Mouse (Mus musculus) neutrophil, adult 59 days (primary cell): ENCODE data around the gene Maneal. TPM values are rescaled to one million over a fixed set of nuclear protein-coding genes. Genes with fewer than 3 reads are reported as not detected.

Source experiments
- total RNA-seq, 2 experiments: library from RNA; stranded (reverse); gene quantifications; 1 replicate in 1 of 2; 2 replicates in 1 of 2; pipeline ENCODE4 v1.2.4; 2023

The Maneal gene
- total RNA-seq, result under 1 TPM in 1 of 2 experiments, not detected in 1; 0.18 TPM

GRCm38 (mm10) chr4:124861283-124862188 lies at the start of gene Maneal:
Gene Maneal, minus strand, starts transcription at chr4:124862171.

GRCm38 (mm10) chr4:124880599-124880998 lies 18.6 kb upstream of the Maneal start, which contains the start of gene Epha10:
Gene Epha10, plus strand, starts transcription at chr4:124880899.

GRCm38 (mm10) chr4:124850933-124851658 lies 10.9 kb downstream of the Maneal start, which contains the start of gene 1110065P20Rik:
Gene 1110065P20Rik, minus strand, starts transcription at chr4:124851196.

DNA sequence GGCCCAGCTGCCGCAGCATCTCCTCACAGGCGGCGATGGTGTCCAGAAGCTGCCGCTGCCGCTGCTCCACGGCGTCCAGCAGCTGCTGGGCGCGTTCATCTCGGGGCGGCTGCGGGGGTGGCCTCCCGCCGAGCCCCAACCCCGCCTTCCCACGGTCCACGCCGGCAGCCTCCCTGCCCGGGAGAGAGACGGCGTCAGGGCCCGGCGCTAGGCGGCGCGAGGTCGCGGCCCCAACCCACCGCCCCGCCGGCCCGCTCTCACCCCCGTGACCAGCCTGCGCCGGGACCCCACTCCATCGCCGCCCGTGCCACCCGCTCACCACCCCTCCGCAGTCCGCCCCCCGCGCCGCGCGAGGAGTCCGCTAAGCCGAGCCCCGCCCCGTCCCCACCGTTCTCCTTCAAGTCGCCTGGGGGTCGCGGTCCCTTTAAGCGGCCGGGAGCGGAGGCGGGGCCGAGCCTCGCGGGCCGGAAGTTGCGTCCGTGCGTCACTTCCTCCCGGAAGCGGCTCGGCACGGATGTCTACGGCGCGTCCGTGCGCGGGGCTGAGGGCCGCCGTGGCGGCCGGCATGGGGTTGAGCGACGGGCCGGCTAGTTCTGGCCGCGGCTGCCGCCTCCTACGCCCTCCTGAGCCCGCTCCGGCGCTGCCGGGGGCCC lies 11.6 kb downstream of the Maneal start, which contains the start of gene Yrdc:
Gene Yrdc (plus strand): TSS at position 419 of the 653 bp plus-strand sequence.

Other genes with a start within 250 kb of the Maneal start
- not detected for gene Pou3f1, start 205.4 kb downstream of the Maneal start, total RNA-seq
- gene Utp11, start 168.6 kb downstream of the Maneal start, total RNA-seq, result 10 to 100 TPM; 11.2 to 16.5 TPM
- gene Fhl3, start 161.5 kb downstream of the Maneal start, total RNA-seq, result 10 to 100 TPM; 30.7 to 32.9 TPM
- gene Sf3a3, start 147.4 kb downstream of the Maneal start, total RNA-seq, result 10 to 100 TPM; 27.1 to 33.8 TPM
- gene Inpp5b, start 120.3 kb downstream of the Maneal start, total RNA-seq, result 10 to 100 TPM; 55.9 to 68.3 TPM
- 10 to 100 TPM; 51.5 to 53.4 TPM for gene Mtf1, start 60.1 kb downstream of the Maneal start, total RNA-seq
- 10 to 100 TPM; 49.0 to 57.3 TPM for gene Yrdc, start 11.5 kb downstream of the Maneal start, total RNA-seq
- 10 to 100 TPM in 1 of 2 experiments, 1 to 10 TPM in 1; 9.9 to 10.7 TPM for gene 1110065P20Rik, start 11.0 kb downstream of the Maneal start, total RNA-seq
- gene Epha10, start 18.7 kb upstream of the Maneal start, total RNA-seq, result not detected
- 10 to 100 TPM in 1 of 2 experiments, 1 to 10 TPM in 1; 9.5 to 12.9 TPM for gene 9930104L06Rik, start 74.9 kb upstream of the Maneal start, total RNA-seq
- gene Cdca8, start 77.1 kb upstream of the Maneal start, total RNA-seq, result 10 to 100 TPM; 62.1 to 65.9 TPM
- 1 to 10 TPM; 2.1 to 2.6 TPM for gene Rspo1, start 124.3 kb upstream of the Maneal start, total RNA-seq
- gene Gnl2, start 154.4 kb upstream of the Maneal start, total RNA-seq, result 10 to 100 TPM; 50.5 to 68.9 TPM
- gene Dnali1, start 203.5 kb upstream of the Maneal start, total RNA-seq, result not detected
- 10 to 100 TPM; 31.7 to 32.7 TPM for gene Snip1, start 204.5 kb upstream of the Maneal start, total RNA-seq
- gene Meaf6, start 223.0 kb upstream of the Maneal start, total RNA-seq, result 10 to 100 TPM; 19.1 to 28.1 TPM